19 mouse cellular contexts compared by ENCODE assay signal in genomic region chr13:104650145-104650544, GRCm38 (mm10).
"Had no signal": no experiment of that assay in that cellular context is flagged by ENCODE, and none has a peak within 500 bp of the region (broad histone marks: within the 10 kb centered on the region; RNA-seq: fewer than 3 reads in every experiment).

No protein-coding gene starts in this region.

- H3K4me2 ChIP-seq: liver, embryonic 13.5 days; lung, embryonic 14.5 days; midbrain, embryonic 12.5 days; midbrain, embryonic 15.5 days; neural tube, embryonic 12.5 days; neural tube, embryonic 15.5 days; stomach, embryonic 15.5 days had no signal

- H3K4me1 ChIP-seq: liver, embryonic 13.5 days; midbrain, embryonic 12.5 days; midbrain, embryonic 15.5 days; neural tube, embryonic 12.5 days; neural tube, embryonic 15.5 days; stomach, embryonic 15.5 days had no signal

- DNase-seq: kidney, adult 2 months; kidney, postnatal 25 days; layer of hippocampus, adult 9-11 months; liver, embryonic 13.5 days; lung, embryonic 14.5 days; lung, postnatal 10 days; retina, postnatal 1 day; right cerebral cortex, postnatal 25 days; spleen, adult 18-20 months; thymus, adult 18-20 months; thymus, postnatal 36 days had no signal

- H3K27me3 ChIP-seq: liver, embryonic 13.5 days; midbrain, embryonic 12.5 days; midbrain, embryonic 15.5 days; neural tube, embryonic 12.5 days; neural tube, embryonic 15.5 days; stomach, embryonic 15.5 days had no signal

- H3K4me3 ChIP-seq: layer of hippocampus, adult 2 months; liver, embryonic 13.5 days; midbrain, embryonic 12.5 days; midbrain, embryonic 15.5 days; neural tube, embryonic 12.5 days; neural tube, embryonic 15.5 days; stomach, embryonic 15.5 days had no signal

- H3K36me3 ChIP-seq: liver, embryonic 13.5 days; midbrain, embryonic 12.5 days; midbrain, embryonic 15.5 days; neural tube, embryonic 12.5 days; neural tube, embryonic 15.5 days; stomach, embryonic 15.5 days had no signal

- H3K9ac ChIP-seq: liver, embryonic 13.5 days; lung, embryonic 14.5 days; midbrain, embryonic 12.5 days; midbrain, embryonic 15.5 days; neural tube, embryonic 12.5 days; neural tube, embryonic 15.5 days; stomach, embryonic 15.5 days had no signal

- H3K9me3 ChIP-seq: liver, embryonic 13.5 days; midbrain, embryonic 12.5 days; midbrain, embryonic 15.5 days; neural tube, embryonic 12.5 days; neural tube, embryonic 15.5 days; stomach, embryonic 15.5 days had no signal

- H3K27ac ChIP-seq: kidney, postnatal 0 days; layer of hippocampus, adult 2 months; liver, embryonic 13.5 days; midbrain, embryonic 12.5 days; midbrain, embryonic 15.5 days; neural tube, embryonic 12.5 days; neural tube, embryonic 15.5 days; stomach, embryonic 15.5 days had no signal

- ATAC-seq: intestine, postnatal 0 days; midbrain, embryonic 15.5 days had no signal
